Mouse (Mus musculus) MEL (cell line): Measurements from ENCODE around the gene Fam53b. TPM values are rescaled to one million over a fixed set of nuclear protein-coding genes. Genes with fewer than 3 reads are reported as not detected.

Experiments used
- DNase-seq: peaks from one replicate; pipeline ENCODE4 v3.0.0; 2011; ENCODE audit warnings: low read depth, low spot score
- H3K27ac ChIP-seq: 2 replicates; pipeline ENCODE4 v1.5.1; 2012; ENCODE audit warnings: low read depth, mild to moderate bottlenecking, control low read depth, low read length, moderate library complexity; ENCODE audit not compliant: control insufficient read depth
- H3K27me3 ChIP-seq, 2 experiments: fragments of 150-350 bp in 1 of 2; sonication (generic) in 1 of 2; 2 replicates each; pipeline ENCODE4 v1.6.1; 2012; ENCODE audit warnings: low read length in 2 of 2, mild to moderate bottlenecking in 2 of 2, improper control_type of control experiment in 1 of 2, moderate library complexity in 1 of 2; ENCODE audit not compliant: insufficient read depth in 2 of 2, control insufficient read depth in 1 of 2
- H3K36me3 ChIP-seq, 2 experiments: 2 replicates each; pipeline ENCODE4 v1.6.1; 2012 to 2014; ENCODE audit warnings: low read length in 2 of 2, improper control_type of control experiment in 1 of 2, inconsistent platforms in 1 of 2, mild to moderate bottlenecking in 1 of 2; ENCODE audit not compliant: insufficient read depth in 2 of 2, control insufficient read depth in 1 of 2
- H3K4me1 ChIP-seq, 2 experiments: fragments of 150-350 bp in 1 of 2; sonication (generic) in 1 of 2; 2 replicates each; pipeline ENCODE4 v1.6.1; 2012; ENCODE audit warnings: low read length in 2 of 2, improper control_type of control experiment in 1 of 2, mild to moderate bottlenecking in 1 of 2; ENCODE audit not compliant: insufficient read depth in 2 of 2, control insufficient read depth in 1 of 2
- H3K4me3 ChIP-seq, 2 experiments: fragments of 150-350 bp in 1 of 2; sonication (generic) in 1 of 2; 2 replicates each; pipeline ENCODE4 v1.5.1; 2012; ENCODE audit warnings: low read depth in 2 of 2, low read length in 2 of 2, mild to moderate bottlenecking in 2 of 2, moderate library complexity in 2 of 2, control low read depth in 1 of 2, improper control_type of control experiment in 1 of 2; ENCODE audit not compliant: control insufficient read depth in 1 of 2, insufficient read depth in 1 of 2
- H3K79me2 ChIP-seq: 2 replicates; pipeline ENCODE4 v1.6.1; 2012; ENCODE audit warnings: mild to moderate bottlenecking, low read length, moderate library complexity; ENCODE audit not compliant: control insufficient read depth, poor library complexity, insufficient read depth
- H3K9ac ChIP-seq: 2 replicates; pipeline ENCODE4 v1.6.1; 2012; ENCODE audit warnings: low read depth, mild to moderate bottlenecking, control low read depth, low read length, moderate library complexity; ENCODE audit not compliant: control insufficient read depth, poor library complexity, severe bottlenecking
- H3K9me3 ChIP-seq: fragments of 150-350 bp; sonication (generic); replicated peaks from 2 replicates; pipeline ENCODE4 v1.6.1; 2012; ENCODE audit warnings: mild to moderate bottlenecking, low read length, improper control_type of control experiment, moderate library complexity; ENCODE audit not compliant: insufficient read depth
- BHLHE40 ChIP-seq: IDR thresholded peaks from 2 replicates; pipeline ENCODE4 v1.6.1; 2012; ENCODE audit warnings: low read depth, mild to moderate bottlenecking, inconsistent platforms, low read length, improper control_type of control experiment, borderline replicate concordance
- CHD1 ChIP-seq: IDR thresholded peaks from 2 replicates; pipeline ENCODE4 v1.6.1; 2012; ENCODE audit warnings: low read depth, mild to moderate bottlenecking, inconsistent platforms, low read length, improper control_type of control experiment
- CTCF ChIP-seq, 3 experiments: IDR thresholded peaks in 2 of 3; conservative IDR thresholded peaks in 1 of 3; 2 replicates each; pipeline ENCODE4 v1.5.1; 2011 to 2012; ENCODE audit warnings: low read length in 3 of 3, low read depth in 2 of 3, mild to moderate bottlenecking in 2 of 3, improper control_type of control experiment in 1 of 3, inconsistent platforms in 1 of 3, mixed read lengths in 1 of 3, moderate library complexity in 1 of 3; ENCODE audit not compliant: control insufficient read depth in 1 of 3, insufficient read depth in 1 of 3, poor library complexity in 1 of 3, severe bottlenecking in 1 of 3
- E2F4 ChIP-seq: IDR thresholded peaks from 2 replicates; pipeline ENCODE4 v1.6.1; 2011; ENCODE audit warnings: low read depth, low read length, improper control_type of control experiment, borderline replicate concordance
- ELF1 ChIP-seq: IDR thresholded peaks from 2 replicates; pipeline ENCODE4 v1.6.1; 2014; ENCODE audit warnings: low read depth, mild to moderate bottlenecking, inconsistent platforms, low read length, improper control_type of control experiment, moderate library complexity
- GATA1 ChIP-seq: IDR thresholded peaks from 2 replicates; pipeline ENCODE4 v1.6.1; 2011; ENCODE audit warnings: low read depth, low read length, improper control_type of control experiment
- JUND ChIP-seq: IDR thresholded peaks from 2 replicates; pipeline ENCODE4 v1.6.1; 2011; ENCODE audit warnings: low read depth, mild to moderate bottlenecking, improper control_type of control experiment, low read length
- KAT2A ChIP-seq: conservative IDR thresholded peaks from 2 replicates; pipeline ENCODE4 v1.6.1; 2012; ENCODE audit warnings: low read depth, low read length, improper control_type of control experiment, inconsistent platforms
- MAZ ChIP-seq: IDR thresholded peaks from 2 replicates; pipeline ENCODE4 v1.6.1; 2012; ENCODE audit warnings: low read depth, mild to moderate bottlenecking, inconsistent platforms, low read length, improper control_type of control experiment
- MEF2A ChIP-seq: IDR thresholded peaks from 2 replicates; pipeline ENCODE4 v1.6.1; 2014; ENCODE audit warnings: low read depth, mild to moderate bottlenecking, inconsistent platforms, low read length, improper control_type of control experiment; ENCODE audit not compliant: poor library complexity, insufficient replicate concordance, severe bottlenecking; ENCODE audit errors: extremely low read depth
- MXI1 ChIP-seq: IDR thresholded peaks from 2 replicates; pipeline ENCODE4 v1.6.1; 2011; ENCODE audit warnings: mild to moderate bottlenecking, low read depth, low read length, improper control_type of control experiment
- MYB ChIP-seq: IDR thresholded peaks from 2 replicates; pipeline ENCODE4 v1.6.1; 2011; ENCODE audit warnings: mild to moderate bottlenecking, low read depth, low read length, improper control_type of control experiment
- POLR2AphosphoS5 ChIP-seq: IDR thresholded peaks from 2 replicates; pipeline ENCODE4 v1.6.1; 2012; ENCODE audit warnings: low read depth, borderline replicate concordance, mild to moderate bottlenecking, inconsistent platforms, low read length, moderate library complexity, mixed read lengths
- RAD21 ChIP-seq: IDR thresholded peaks from 2 replicates; pipeline ENCODE4 v1.6.1; 2011; ENCODE audit warnings: mild to moderate bottlenecking, low read depth, low read length, improper control_type of control experiment
- SIN3A ChIP-seq: IDR thresholded peaks from 2 replicates; pipeline ENCODE4 v1.6.1; 2012; ENCODE audit warnings: low read length, improper control_type of control experiment, inconsistent platforms
- SMC3 ChIP-seq: IDR thresholded peaks from 2 replicates; pipeline ENCODE4 v1.6.1; 2011; ENCODE audit warnings: low read depth, low read length, improper control_type of control experiment
- TCF12 ChIP-seq: IDR thresholded peaks from 2 replicates; pipeline ENCODE4 v1.6.1; 2014; ENCODE audit warnings: low read depth, mild to moderate bottlenecking, inconsistent platforms, low read length, improper control_type of control experiment, moderate library complexity
- ZC3H11A ChIP-seq: IDR thresholded peaks from 2 replicates; pipeline ENCODE4 v1.6.1; 2012; ENCODE audit warnings: low read depth, mild to moderate bottlenecking, inconsistent platforms, low read length, improper control_type of control experiment
- ZKSCAN1 ChIP-seq: IDR thresholded peaks from 2 replicates; pipeline ENCODE4 v1.6.1; 2012; ENCODE audit warnings: low read depth, mild to moderate bottlenecking, inconsistent platforms, low read length, improper control_type of control experiment, moderate library complexity
- ZMIZ1 ChIP-seq: IDR thresholded peaks from 2 replicates; pipeline ENCODE4 v1.6.1; 2012; ENCODE audit warnings: low read depth, mild to moderate bottlenecking, inconsistent platforms, low read length, improper control_type of control experiment, moderate library complexity
- ZNF384 ChIP-seq: IDR thresholded peaks from 2 replicates; pipeline ENCODE4 v1.6.1; 2012; ENCODE audit warnings: low read depth, mild to moderate bottlenecking, inconsistent platforms, low read length, improper control_type of control experiment
- polyA plus RNA-seq, 2 experiments: library from polyadenylated mRNA; stranded (reverse) in 1 of 2; unstranded in 1 of 2; fragments of >175 nt in 1 of 2; fragments of >200 nt in 1 of 2; gene quantifications; 2 replicates each; pipeline versions ENCODE4 v1.2.1 to v1.2.4; 2012; ENCODE audit warnings: low replicate concordance in 2 of 2, low read depth in 1 of 2; ENCODE audit not compliant: insufficient read length in 2 of 2, insufficient read depth in 1 of 2, missing spikeins in 1 of 2
- total RNA-seq: library from RNA; depleted of rRNA; stranded (reverse); fragments of 300-350 nt; gene quantifications from 2 replicates; pipeline ENCODE4 v1.2.3, GENCODE M21; 2012

Fam53b gene
- total and polyA plus RNA-seq, 3 experiments, result 7.9 to 15.4 TPM; not detected in 1

DNA sequence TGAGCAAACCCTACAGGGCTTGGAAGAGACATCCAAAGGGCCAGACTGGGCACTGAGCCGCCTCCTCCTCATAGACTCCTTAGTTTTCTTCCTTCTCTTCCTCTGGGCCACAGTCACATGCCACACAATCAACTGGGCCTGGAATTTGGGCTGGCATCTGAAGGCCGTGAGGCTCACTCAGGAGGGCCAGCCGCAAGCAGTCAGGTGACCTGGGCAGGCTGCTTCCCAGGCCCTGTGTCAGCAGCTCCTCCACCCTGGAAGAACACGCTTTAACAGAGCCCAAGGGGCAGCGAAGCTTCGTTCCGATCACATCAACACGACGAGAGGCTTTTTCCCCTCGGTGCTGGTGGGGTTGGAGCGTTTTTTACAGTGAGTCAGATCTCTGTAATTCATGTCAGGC, 11.0 kb downstream of the Fam53b start:
- H3K27ac ChIP-seq, result no peak overlapping the region
- peaks cover 10% of the 10 kb centered on the region; the same call in 1 of the 2 replicates for H3K79me2 ChIP-seq
- H3K4me1 ChIP-seq, result peaks cover 12 to 25% of the 10 kb centered on the region in 2 experiments
- no peaks in the 10 kb centered on the region for H3K27me3 ChIP-seq
- H3K36me3 ChIP-seq, result peaks cover 0 to 20% of the 10 kb centered on the region in 2 experiments; a peak in 2 of 4 replicates
- no peak overlapping the region for H3K4me3 ChIP-seq
- H3K9me3 ChIP-seq, result no peaks in the 10 kb centered on the region
- DNase-seq, result no peak
- H3K9ac ChIP-seq, result no peak overlapping the region
- TF ChIP-seq MAZ (no peak), MXI1 (no peak), ZKSCAN1 (no peak), SIN3A (no peak), ZC3H11A (no peak), MEF2A (no peak), JUND (no peak), SMC3 (no peak), KAT2A (no peak), POLR2AphosphoS5 (no peak), ELF1 (no peak), E2F4 (no peak), MYB (no peak), TCF12 (no peak), GATA1 (no peak), RAD21 (no peak), ZMIZ1 (no peak), ZNF384 (no peak)

DNA sequence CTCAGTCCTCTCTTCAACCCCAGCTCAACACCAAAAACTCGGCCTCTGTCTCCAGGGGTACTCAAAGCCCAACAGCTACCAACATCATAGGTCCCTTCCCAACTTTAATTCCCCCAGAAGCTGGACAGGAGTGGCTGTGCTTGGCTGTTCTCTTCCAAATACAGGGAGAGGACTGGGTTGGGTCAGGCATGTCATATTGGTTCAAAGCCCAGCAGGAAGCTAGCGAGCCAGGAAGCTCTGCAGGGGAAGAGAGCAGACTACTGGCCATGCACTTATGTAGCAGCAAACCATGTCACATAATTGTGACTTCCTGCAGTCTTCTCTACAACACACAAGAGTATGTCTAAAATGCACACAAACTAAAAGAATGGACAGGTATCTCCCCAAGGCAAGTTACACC, 11.6 kb downstream of the Fam53b start:
- Histone ChIP-seq H3K4me3 (no peak overlapping the region), H3K9me3 (no peaks in the 10 kb centered on the region), H3K36me3 (peaks cover 0 to 20% of the 10 kb centered on the region in 2 experiments; a peak in 2 of 4 replicates), H3K4me1 (peaks cover 12 to 25% of the 10 kb centered on the region in 2 experiments), H3K79me2 (peaks cover 10% of the 10 kb centered on the region; the same call in 1 of the 2 replicates), H3K9ac (no peak overlapping the region), H3K27ac (no peak overlapping the region), H3K27me3 (no peaks in the 10 kb centered on the region)
- TF ChIP-seq BHLHE40 (no peak), CHD1 (no peak), CTCF (IDR thresholded peaks at IDR 0.05 in 2 of 3, conservative IDR thresholded peaks at IDR 0.05 in 1 of 3; ENCODE audit: control insufficient read depth in 1 of 3, insufficient read depth in 1 of 3, low read depth in 2 of 3, low read length in 3 of 3, poor library complexity in 1 of 3, severe bottlenecking in 1 of 3) (no peak)
- DNase-seq, result no peak
